Mouse (Mus musculus) urinary bladder, postnatal 25 days (tissue): ENCODE data around the gene Cfd.
A peak's percentile ranks its signal among the peaks of the same experiment; 100 is the strongest.

Experiments
- DNase-seq: peaks from one replicate; pipeline ENCODE4 v3.0.0; 2022; ENCODE audit warnings: low spot score

The Cfd gene

DNA sequence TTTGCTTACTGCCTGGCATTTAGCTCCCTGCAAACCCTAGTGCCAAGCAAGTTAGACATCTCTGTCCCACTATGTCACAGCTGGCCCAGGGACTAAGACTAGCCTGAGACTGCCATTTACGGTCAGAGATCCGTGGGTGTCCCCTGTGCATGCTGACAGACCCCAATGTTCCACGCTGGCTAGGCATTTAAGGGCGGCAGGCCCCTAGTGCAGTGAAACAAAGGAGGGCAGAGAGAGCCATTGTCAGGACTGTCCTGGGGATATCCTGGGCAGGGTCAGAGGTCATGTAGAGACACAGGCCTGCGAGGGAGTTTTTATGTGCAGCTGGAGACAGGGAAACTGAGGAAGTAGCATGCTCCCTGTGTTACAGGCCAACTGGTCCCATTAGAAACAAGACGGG, 43.2 kb downstream of the Cfd start:
- no peak for DNase-seq

DNA sequence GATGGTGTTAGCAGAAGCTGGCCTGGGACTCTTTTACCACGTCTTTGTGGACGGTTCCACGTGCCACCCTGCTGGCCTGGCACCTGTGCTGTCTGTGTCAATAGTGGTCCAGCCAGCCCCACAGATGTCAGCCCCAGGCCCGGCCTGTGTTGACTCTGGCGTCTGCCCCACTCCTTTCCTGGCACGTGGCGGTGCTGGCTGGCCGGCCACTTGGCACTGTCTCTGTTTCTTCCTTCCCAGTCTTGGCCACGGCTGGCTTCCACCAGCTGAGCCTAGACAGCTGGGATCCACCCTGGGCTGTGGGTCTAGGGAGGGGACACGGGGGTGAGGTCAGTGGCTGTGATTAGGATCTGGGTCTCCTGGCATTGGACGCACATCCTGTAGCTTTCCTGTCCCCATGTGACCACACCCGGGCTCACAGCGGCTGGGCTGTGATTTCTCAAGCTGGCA, 43.6 kb downstream of the Cfd start:
- DNase-seq, result peak; percentile 63

DNA sequence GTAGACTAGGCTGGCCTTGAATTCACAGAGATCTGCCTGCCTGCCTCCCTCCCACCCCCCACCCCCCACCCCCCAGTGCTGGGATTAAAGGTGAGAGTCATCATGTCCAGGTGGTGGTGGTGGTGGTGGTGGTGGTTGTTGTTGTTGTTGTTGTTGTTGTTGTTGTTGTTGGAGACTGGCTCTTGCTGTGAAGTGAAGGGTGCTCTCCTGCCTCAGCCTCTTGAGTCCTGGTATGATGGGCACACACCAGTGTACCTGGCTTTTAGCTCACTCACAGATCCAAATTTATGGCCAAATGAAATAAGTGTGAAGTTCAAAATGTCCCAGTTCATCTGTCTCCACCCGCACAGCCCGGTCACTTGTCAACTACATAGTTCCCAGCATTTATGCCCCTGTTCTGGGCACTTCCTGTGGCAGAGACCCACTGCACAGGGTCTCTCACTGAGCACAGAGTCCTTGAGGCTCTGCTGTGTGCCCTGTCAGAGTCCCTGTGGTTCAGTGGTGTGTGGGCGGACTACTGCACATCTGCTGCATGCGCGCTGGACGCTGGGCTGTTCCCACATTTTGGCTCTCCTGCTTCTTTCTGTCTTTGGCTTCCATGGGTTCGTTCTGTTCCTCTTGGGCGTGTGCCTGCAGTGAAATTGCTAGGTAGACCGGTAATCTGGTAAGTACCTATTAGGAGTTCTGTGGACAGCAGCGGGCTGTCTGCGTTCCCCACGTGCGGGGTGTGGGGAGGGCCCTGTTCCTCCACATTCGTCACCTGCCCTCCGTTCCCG, 44.3 kb downstream of the Cfd start:
- DNase-seq, result no peak

DNA sequence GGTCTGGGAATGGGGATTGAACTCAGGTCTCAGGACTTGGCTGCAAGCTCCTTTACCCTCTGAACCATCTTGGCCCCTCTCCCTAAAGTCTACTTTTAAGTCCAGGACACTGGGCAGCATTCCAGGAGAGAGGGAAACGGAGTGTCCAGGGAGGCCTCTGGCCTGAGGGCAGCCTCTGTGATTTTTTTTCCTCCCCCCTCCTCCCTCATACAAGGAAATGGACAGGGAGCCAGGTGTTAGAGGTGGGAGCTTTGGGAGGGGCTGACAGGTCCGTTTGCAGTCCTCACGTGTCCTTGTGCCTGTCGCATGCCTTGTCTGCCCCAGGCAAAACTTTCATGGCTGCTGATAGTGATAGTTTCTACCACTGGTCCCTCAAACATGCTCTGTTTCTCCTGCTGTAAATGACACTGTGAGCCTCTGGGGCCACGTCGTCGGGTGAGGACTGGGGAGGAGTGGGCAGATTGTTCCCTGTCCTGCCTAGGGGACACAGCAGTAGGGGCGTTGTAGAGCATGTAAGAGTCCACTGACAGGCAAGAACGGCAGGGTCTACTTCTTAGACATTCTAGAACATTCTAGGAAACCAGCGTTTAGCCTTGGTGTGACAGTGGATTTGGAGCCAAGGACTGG, 45.7 kb downstream of the Cfd start:
- no peak for DNase-seq

DNA sequence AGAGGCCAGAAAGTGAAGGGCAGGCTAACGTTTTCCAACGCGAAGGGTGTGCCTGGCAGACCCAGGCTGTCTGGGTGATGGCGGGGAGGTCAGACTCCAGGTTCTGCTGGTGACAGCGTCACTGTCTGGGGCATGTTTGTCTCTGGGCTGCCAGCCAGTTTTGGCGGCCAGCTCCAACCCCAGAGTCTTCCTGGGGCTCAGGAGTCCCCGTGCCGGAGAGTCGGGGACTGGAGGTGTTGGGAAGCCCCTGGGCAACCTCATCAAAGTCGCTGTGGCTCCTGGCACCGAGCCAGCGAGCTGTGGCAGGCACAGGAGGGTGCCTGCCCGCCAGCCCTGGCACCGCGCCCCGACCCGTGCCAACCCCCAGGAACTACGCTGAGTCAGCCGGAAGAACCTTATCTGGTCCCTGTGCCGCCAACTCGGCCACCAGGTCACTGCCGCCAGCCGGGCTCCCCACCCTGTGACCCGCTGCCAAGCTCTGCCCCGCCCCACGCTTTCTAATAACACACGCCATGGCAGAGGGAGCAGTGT, 46.3 kb downstream of the Cfd start:
- peak; percentile 81 for DNase-seq

DNA sequence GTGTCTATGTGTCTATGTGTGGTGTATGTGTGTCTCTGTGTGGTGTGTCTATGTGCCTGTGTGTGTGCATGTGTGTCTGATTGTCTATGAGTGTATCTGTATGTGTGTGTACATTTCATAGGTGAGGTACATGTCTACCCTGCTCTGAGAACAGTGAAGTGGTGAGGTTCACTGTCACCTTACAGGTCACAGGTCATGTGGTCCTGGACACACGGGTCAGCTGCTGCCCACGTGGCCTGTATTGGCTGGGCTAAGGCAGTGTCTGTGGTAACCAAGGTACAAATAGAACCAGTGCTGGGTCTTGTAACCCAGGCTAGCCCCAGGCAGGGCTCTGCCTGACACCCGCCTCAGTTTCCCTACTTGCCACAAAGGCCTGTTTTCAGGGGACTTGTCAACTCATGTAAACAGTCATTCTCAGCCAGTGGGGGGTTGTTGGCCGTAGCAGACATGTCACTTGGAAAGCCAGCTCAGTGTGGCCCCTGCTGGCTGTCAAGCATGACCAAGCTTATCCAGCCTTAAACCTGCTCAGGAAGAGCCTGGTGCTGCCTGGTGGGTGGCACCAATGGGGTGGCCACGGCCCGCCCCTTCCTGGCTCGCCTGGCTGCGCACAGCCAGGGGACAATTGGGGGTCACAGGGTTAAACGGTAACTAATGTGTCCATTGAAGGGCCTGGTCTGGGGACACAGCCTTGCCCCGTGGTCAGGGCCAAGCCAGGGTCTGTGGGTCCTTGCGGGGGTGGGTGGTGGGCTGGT, 47.3 kb downstream of the Cfd start:
- no peak for DNase-seq

DNA sequence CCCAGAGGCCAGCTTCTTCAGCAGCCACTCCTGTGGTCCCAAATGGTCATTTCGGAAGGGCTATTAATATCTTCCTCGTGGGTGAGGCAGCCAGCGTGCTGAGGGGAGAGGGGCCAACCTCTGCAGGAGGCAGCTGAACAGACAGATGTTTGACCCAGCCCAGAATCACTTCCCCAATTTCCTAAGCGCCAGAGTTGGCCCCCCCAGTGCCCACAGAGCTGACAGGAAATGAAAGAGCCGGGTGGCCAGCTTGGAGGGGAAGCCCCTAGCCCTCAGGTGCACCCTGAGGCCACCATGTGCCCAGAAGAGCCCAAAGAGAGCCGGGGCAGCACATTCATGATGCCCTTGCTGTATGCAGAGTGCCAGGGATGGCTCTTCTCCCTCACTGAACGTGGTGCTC, 50.1 kb downstream of the Cfd start:
- no peak for DNase-seq
